Mouse (Mus musculus): ENCODE data around the gene Rtn2.

GRCm38 (mm10) chr7:19297794-19298193, 15.4 kb downstream of the Rtn2 start:
- TF ChIP-seq CTCF (IDR thresholded peaks at IDR 0.05; ENCODE audit: low read depth) (no peak), EP300 (IDR thresholded peaks at IDR 0.05; ENCODE audit: low read depth) (no peak)

All from liver, postnatal 0 days (tissue).